Mouse (Mus musculus) intestine, postnatal 0 days (tissue): Measurements from ENCODE around the gene Il18rap. TPM values are rescaled to one million over a fixed set of nuclear protein-coding genes. Genes with fewer than 3 reads are reported as not detected.

Experiments used
- ATAC-seq: fragments of 200-750 bp; cut with Nextera tagmentation; 2 replicates; pipeline ENCODE4 v1.8.0; 2017; ENCODE audit warnings: mild to moderate bottlenecking, moderate TSS enrichment, moderate library complexity
- H3K27ac ChIP-seq: fragments of 300-500 bp; sonication (generic); 2 replicates; pipeline ENCODE4 v1.5.1; 2014; ENCODE audit warnings: mild to moderate bottlenecking, low read depth, low read length, moderate library complexity
- H3K27me3 ChIP-seq: fragments of 300-500 bp; sonication (generic); replicated peaks from 2 replicates; pipeline ENCODE4 v1.6.1; 2014; ENCODE audit warnings: low read length, mixed read lengths; ENCODE audit not compliant: control insufficient read depth, insufficient read depth
- H3K36me3 ChIP-seq: fragments of 300-500 bp; sonication (generic); 2 replicates; pipeline ENCODE4 v1.6.1; 2014; ENCODE audit warnings: mild to moderate bottlenecking, moderate library complexity; ENCODE audit not compliant: control insufficient read depth, insufficient read depth
- H3K4me1 ChIP-seq: fragments of 300-500 bp; sonication (generic); replicated peaks from 2 replicates; pipeline ENCODE4 v1.6.1; 2014; ENCODE audit warnings: antibody characterized with exemption, low read length, mixed read lengths; ENCODE audit not compliant: control insufficient read depth, insufficient read depth
- H3K4me2 ChIP-seq: fragments of 300-500 bp; sonication (generic); replicated peaks from 2 replicates; pipeline ENCODE4 v1.6.1; 2014; ENCODE audit warnings: low read depth, mild to moderate bottlenecking, moderate library complexity
- H3K4me3 ChIP-seq: fragments of 300-500 bp; sonication (generic); 2 replicates; pipeline ENCODE4 v1.5.1; 2014; ENCODE audit warnings: low read depth, low read length
- H3K9ac ChIP-seq: fragments of 300-500 bp; sonication (generic); 2 replicates; pipeline ENCODE4 v1.6.1; 2014; ENCODE audit warnings: mild to moderate bottlenecking, low read depth, low read length
- H3K9me3 ChIP-seq: fragments of 300-500 bp; sonication (generic); 2 replicates; pipeline ENCODE4 v1.6.1; 2016; ENCODE audit warnings: mixed run types; ENCODE audit not compliant: control insufficient read depth
- CTCF ChIP-seq: sonication (generic); IDR thresholded peaks from 2 replicates; pipeline ENCODE4 v1.5.1; 2016; ENCODE audit warnings: low read depth, mild to moderate bottlenecking, control low read depth, antibody characterized with exemption, moderate library complexity
- WGBS: fragments of 180-500 bp; shearing (Covaris S2); extraction: QIAGEN DNeasy Blood & Tissue Kit; methylation state at CpG from one replicate; pipeline ENCODE4 v1.1.7; 2014; 5-methylcytosine and 5-hydroxymethylcytosine counted together
- polyA plus RNA-seq: library from polyadenylated mRNA; unstranded; fragments of >200 nt; fragmentation: Nextera tagmentation; extraction: Ambion mirVana; gene quantifications from 2 replicates; pipeline ENCODE4 v1.2.1, GENCODE M21; 2015

Gene Il18rap
- polyA plus RNA-seq, 1 experiment from 2014 or later = 0.39 TPM

- Histone ChIP-seq H3K27ac (no peak overlapping the region), H3K9me3 (no peaks in the 10 kb centered on the region), H3K4me2 (no peak overlapping the region), H3K36me3 (no peaks in the 10 kb centered on the region), H3K4me1 (no peaks in the 10 kb centered on the region), H3K27me3 (no peaks in the 10 kb centered on the region), H3K4me3 (no peak overlapping the region), H3K9ac (no peak overlapping the region)
- ATAC-seq = no peak
- 86% methylated on average over 5 of the region's 5 CpGs for WGBS
- TF ChIP-seq CTCF = no peak
Observed at GRCm38 (mm10) chr1:40529287-40529686, 14.1 kb downstream of the Il18rap start.

GRCm38 (mm10) chr1:40537577-40537976, 22.4 kb downstream of the Il18rap start:
- Histone ChIP-seq H3K4me3 (no peak overlapping the region), H3K27me3 (no peaks in the 10 kb centered on the region), H3K4me1 (no peaks in the 10 kb centered on the region), H3K27ac (no peak overlapping the region), H3K36me3 (no peaks in the 10 kb centered on the region), H3K9ac (no peak overlapping the region), H3K9me3 (no peaks in the 10 kb centered on the region), H3K4me2 (no peak overlapping the region)
- peak; percentile 61 for TF ChIP-seq CTCF
- whole genome bisulfite sequencing = 69% methylated on average over 5 of the region's 5 CpGs
- ATAC-seq = no peak

GRCm38 (mm10) chr1:40544650-40545049, 29.5 kb downstream of the Il18rap start:
- Histone ChIP-seq H3K27ac (no peak overlapping the region), H3K4me1 (no peaks in the 10 kb centered on the region), H3K36me3 (no peaks in the 10 kb centered on the region), H3K9me3 (no peaks in the 10 kb centered on the region), H3K27me3 (no peaks in the 10 kb centered on the region), H3K4me3 (no peak overlapping the region), H3K4me2 (no peak overlapping the region), H3K9ac (no peak overlapping the region)
- ATAC-seq = no peak
- TF ChIP-seq CTCF = peak; percentile 82
- 0% methylated on average over 2 of the region's 2 CpGs for WGBS

GRCm38 (mm10) chr1:40546645-40547044, 31.5 kb downstream of the Il18rap start:
- Histone ChIP-seq H3K9me3 (no peaks in the 10 kb centered on the region), H3K27ac (no peak overlapping the region), H3K36me3 (no peaks in the 10 kb centered on the region), H3K9ac (no peak overlapping the region), H3K4me2 (no peak overlapping the region), H3K4me3 (no peak overlapping the region), H3K27me3 (no peaks in the 10 kb centered on the region), H3K4me1 (no peaks in the 10 kb centered on the region)
- 74% methylated on average over 4 of the region's 4 CpGs for WGBS
- ATAC-seq = no peak
- TF ChIP-seq CTCF = no peak

GRCm38 (mm10) chr1:40547064-40547572, 32.0 kb downstream of the Il18rap start:
- no peaks in the 10 kb centered on the region for H3K36me3 ChIP-seq
- no peak for TF ChIP-seq CTCF
- H3K4me2 ChIP-seq = no peak overlapping the region
- no peaks in the 10 kb centered on the region for H3K9me3 ChIP-seq
- H3K9ac ChIP-seq = no peak overlapping the region
- ATAC-seq = no peak
- H3K4me3 ChIP-seq = no peak overlapping the region
- H3K27ac ChIP-seq = no peak overlapping the region
- H3K27me3 ChIP-seq = no peaks in the 10 kb centered on the region
- WGBS = 75% methylated on average over 11 of the region's 11 CpGs
- H3K4me1 ChIP-seq = no peaks in the 10 kb centered on the region

GRCm38 (mm10) chr1:40547762-40548161, 32.6 kb downstream of the Il18rap start:
- Histone ChIP-seq H3K36me3 (no peaks in the 10 kb centered on the region), H3K9ac (no peak overlapping the region), H3K4me1 (no peaks in the 10 kb centered on the region), H3K27me3 (no peaks in the 10 kb centered on the region), H3K4me2 (no peak overlapping the region), H3K9me3 (no peaks in the 10 kb centered on the region), H3K4me3 (no peak overlapping the region), H3K27ac (no peak overlapping the region)
- ATAC-seq = peak; percentile 51
- no peak for TF ChIP-seq CTCF
- WGBS = 26% methylated on average over 10 of the region's 10 CpGs

- Histone ChIP-seq H3K27ac (no peak overlapping the region), H3K4me2 (no peak overlapping the region), H3K36me3 (no peaks in the 10 kb centered on the region), H3K27me3 (no peaks in the 10 kb centered on the region), H3K4me1 (no peaks in the 10 kb centered on the region), H3K9me3 (no peaks in the 10 kb centered on the region), H3K9ac (no peak overlapping the region), H3K4me3 (no peak overlapping the region)
- ATAC-seq = no peak
- WGBS = 64% methylated on average over 4 of the region's 4 CpGs
- TF ChIP-seq CTCF = no peak
Observed at GRCm38 (mm10) chr1:40569374-40569773, 54.2 kb downstream of the Il18rap start.
